Mouse (Mus musculus) erythroid progenitor cell, adult 5-6 weeks (primary cell): ENCODE results near the gene Myl9. TPM values are rescaled to one million over a fixed set of nuclear protein-coding genes. Genes with fewer than 3 reads are reported as not detected.
A peak's percentile ranks its signal among the peaks of the same experiment; 100 is the strongest.
"Not testable (repeated sequence)": the region's sequence is repeated elsewhere in the genome, so short reads cannot be mapped to it uniquely, and the experiment has no call there.

Experiments used
- ATAC-seq: replicated peaks from 2 replicates; pipeline ENCODE4 v1.8.0; 2016; ENCODE audit warnings: moderate number of reproducible peaks, mild to moderate bottlenecking, moderate TSS enrichment, inconsistent platforms; ENCODE audit not compliant: poor library complexity, low FRiP score, severe bottlenecking
- total RNA-seq, 2 experiments: library from RNA; stranded (forward) in 1 of 2; stranded (reverse) in 1 of 2; fragments of 150-400 nt in 1 of 2; fragments of 186-747, 209-891 nt in 1 of 2; gene quantifications; 2 replicates each; pipeline versions ENCODE4 v1.2.3 to v1.2.4; 2015 to 2017; ENCODE audit warnings: low replicate concordance in 2 of 2

The Myl9 gene
- total RNA-seq, 2 experiments from 2014 or later: 0.45 to 5.0 TPM

GRCm38 (mm10) chr2:156781836-156782480 lies 6.7 kb downstream of the Myl9 start:
- ATAC-seq: no peak

GRCm38 (mm10) chr2:156782481-156783348 lies 7.5 kb downstream of the Myl9 start:
- ATAC-seq: 0 out of 2 replicates have a peak, but pooled peaks have one; percentile 13

- ATAC-seq: no peak
These were observed 8.1 kb downstream of the Myl9 start for GRCm38 (mm10) chr2:156783349-156783728.

GRCm38 (mm10) chr2:156784016-156784585 lies 8.9 kb downstream of the Myl9 start:
- ATAC-seq: no peak

GRCm38 (mm10) chr2:156784891-156785290 lies 9.7 kb downstream of the Myl9 start:
- no peak for ATAC-seq

- not testable (repeated sequence) for ATAC-seq
These were observed 11.1 kb downstream of the Myl9 start for GRCm38 (mm10) chr2:156786369-156786768.

GRCm38 (mm10) chr2:156787090-156787775 lies 12.0 kb downstream of the Myl9 start:
- no peak for ATAC-seq

GRCm38 (mm10) chr2:156787776-156788105 lies 12.5 kb downstream of the Myl9 start:
- ATAC-seq: no peak

GRCm38 (mm10) chr2:156788836-156789235 lies 13.6 kb downstream of the Myl9 start:
- ATAC-seq: no peak

- ATAC-seq: no peak
These were observed 23.3 kb downstream of the Myl9 start for GRCm38 (mm10) chr2:156798516-156798915.

- ATAC-seq: no peak
These were observed 25.8 kb downstream of the Myl9 start for GRCm38 (mm10) chr2:156801045-156801444.

- ATAC-seq: not testable (repeated sequence)
These were observed 26.9 kb downstream of the Myl9 start for GRCm38 (mm10) chr2:156802116-156802515.

- ATAC-seq: no peak
These were observed 28.6 kb downstream of the Myl9 start for GRCm38 (mm10) chr2:156803698-156804372.

- peak; percentile 54; the same call in 1 of the 2 replicates for ATAC-seq
These were observed 29.4 kb downstream of the Myl9 start for GRCm38 (mm10) chr2:156804589-156804988.

GRCm38 (mm10) chr2:156806886-156807285 lies 31.7 kb downstream of the Myl9 start:
- no peak for ATAC-seq

GRCm38 (mm10) chr2:156809579-156809978 lies 34.4 kb downstream of the Myl9 start:
- peak; percentile 54; the same call in 1 of the 2 replicates for ATAC-seq

GRCm38 (mm10) chr2:156810716-156811115 lies 35.5 kb downstream of the Myl9 start:
- no peak for ATAC-seq

GRCm38 (mm10) chr2:156811556-156811955 lies 36.3 kb downstream of the Myl9 start:
- no peak for ATAC-seq

GRCm38 (mm10) chr2:156814344-156814801 lies 39.2 kb downstream of the Myl9 start:
- no peak for ATAC-seq

GRCm38 (mm10) chr2:156814893-156815292 lies 39.7 kb downstream of the Myl9 start:
- no peak for ATAC-seq
